Mouse (Mus musculus) ES-E14 (cell line): ENCODE results near the gene Dcaf15.

Experiments used
- CHD2 ChIP-seq: IDR thresholded peaks from 2 replicates; pipeline ENCODE4 v1.6.1; 2014; ENCODE audit warnings: mild to moderate bottlenecking, low read depth, low read length, inconsistent platforms
- MAFK ChIP-seq: IDR thresholded peaks from 2 replicates; pipeline ENCODE4 v1.6.1; 2014; ENCODE audit warnings: mild to moderate bottlenecking, low read depth, low read length, inconsistent platforms; ENCODE audit not compliant: insufficient read depth

- no peak for TF ChIP-seq MAFK
- TF ChIP-seq CHD2 = no peak
Measured at GRCm38 (mm10) chr8:84144636-84145245, 40.2 kb upstream of the Dcaf15 start.
